Mouse (Mus musculus): ENCODE results near the gene Arhgef2.
"Not testable (repeated sequence)": the region's sequence is repeated elsewhere in the genome, so short reads cannot be mapped to it uniquely, and the experiment has no call there.

DNA sequence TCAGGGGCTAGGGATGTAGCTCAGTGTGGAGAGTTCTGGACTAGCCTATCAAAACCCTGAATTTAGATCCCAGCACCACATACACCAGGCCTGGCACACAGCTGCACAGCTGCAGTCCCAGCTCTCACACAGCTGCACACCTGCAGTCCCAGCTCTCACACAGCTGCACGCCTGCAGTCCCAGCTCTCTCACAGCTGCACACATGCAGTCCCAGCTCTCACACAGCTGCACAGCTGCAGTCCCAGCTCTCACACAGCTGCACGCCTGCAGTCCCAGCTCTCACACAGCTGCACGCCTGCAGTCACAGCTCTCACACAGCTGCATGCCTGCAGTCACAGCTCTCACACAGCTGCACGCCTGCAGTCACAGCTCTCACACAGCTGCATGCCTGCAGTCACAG lies 9.2 kb upstream of the Arhgef2 start:
- TF ChIP-seq CTCF, EP300 (IDR thresholded peaks at IDR 0.05): not testable (repeated sequence)
